Mouse (Mus musculus) natural killer cell, adult 2 months (primary cell): ENCODE results near the gene Wfdc1.
A peak's percentile ranks its signal among the peaks of the same experiment; 100 is the strongest.

Experiments
- DNase-seq, 2 experiments: peaks; one replicate each; pipeline ENCODE4 v3.0.0; 2022; ENCODE audit warnings: low spot score in 2 of 2

Gene Wfdc1

GRCm38 (mm10) chr8:119691989-119692388 lies 25.8 kb downstream of the Wfdc1 start:
- DNase-seq = no peak

DNA sequence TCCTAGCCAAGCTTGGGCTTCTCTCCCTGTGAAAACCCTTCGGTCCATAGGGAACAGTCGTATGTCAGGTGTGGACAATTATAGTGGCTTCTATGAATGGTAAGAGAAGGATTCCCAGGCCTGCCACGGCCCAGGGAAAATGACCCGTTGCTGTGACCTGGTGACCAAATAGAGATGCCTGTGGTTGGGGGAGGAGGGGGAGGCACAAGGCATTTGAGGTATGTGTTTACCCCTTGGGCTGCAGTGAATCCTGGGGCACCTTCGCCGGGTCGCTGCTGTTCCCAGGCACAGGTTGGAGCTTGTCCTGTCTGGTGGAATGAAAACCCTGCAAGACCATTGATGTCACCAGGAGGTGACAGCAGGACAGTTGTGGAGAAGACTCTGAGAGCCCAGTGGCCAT lies 28.5 kb downstream of the Wfdc1 start:
- no peak for DNase-seq

DNA sequence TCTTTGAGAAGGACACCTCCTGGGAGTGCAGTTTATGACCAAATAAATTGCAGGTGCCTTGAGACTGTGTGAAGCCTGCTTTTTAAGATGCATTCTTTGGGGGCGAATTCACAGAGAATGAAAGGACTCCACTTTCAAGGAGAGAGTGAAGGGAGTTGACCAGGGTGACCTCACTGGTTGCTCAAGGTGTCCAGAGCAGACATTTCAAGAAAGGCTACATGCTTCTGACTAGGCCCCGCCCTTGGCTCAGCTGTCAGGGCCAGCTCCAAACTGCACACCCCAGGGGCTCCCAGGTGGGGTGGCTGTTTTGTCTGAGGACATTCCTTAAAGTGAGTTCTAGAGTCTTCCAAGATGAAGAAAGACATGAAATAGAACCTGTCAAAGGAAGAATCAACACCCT lies 31.0 kb downstream of the Wfdc1 start:
- no peak for DNase-seq

DNA sequence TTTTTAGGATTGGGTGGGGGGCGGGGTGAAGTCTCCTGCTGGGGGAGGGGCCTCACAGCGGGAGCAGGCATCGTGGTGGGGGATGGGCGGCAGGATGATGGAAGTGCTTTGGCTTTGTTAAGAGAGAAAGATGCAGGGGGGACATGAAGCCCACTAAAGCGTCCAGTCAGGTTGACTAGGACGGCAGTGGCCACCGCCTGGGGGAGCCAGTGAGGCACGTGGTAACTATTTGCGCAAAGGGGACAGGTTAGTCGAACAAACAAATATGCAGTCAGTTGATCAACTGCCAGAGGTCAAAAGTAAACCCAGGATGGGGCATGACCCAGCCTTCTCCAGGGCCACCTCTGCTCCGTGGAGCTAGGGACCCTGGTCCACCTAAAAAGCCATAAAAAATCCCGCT lies 32.8 kb downstream of the Wfdc1 start:
- peak; percentile 43 to 58 for DNase-seq

GRCm38 (mm10) chr8:119699549-119700134 lies 33.5 kb downstream of the Wfdc1 start, which contains the start of gene Atp2c2:
TSS of gene Atp2c2 (plus strand) at chr8:119700009.
- DNase-seq = no peak

GRCm38 (mm10) chr8:119702965-119703364 lies 36.8 kb downstream of the Wfdc1 start:
- DNase-seq = no peak

DNA sequence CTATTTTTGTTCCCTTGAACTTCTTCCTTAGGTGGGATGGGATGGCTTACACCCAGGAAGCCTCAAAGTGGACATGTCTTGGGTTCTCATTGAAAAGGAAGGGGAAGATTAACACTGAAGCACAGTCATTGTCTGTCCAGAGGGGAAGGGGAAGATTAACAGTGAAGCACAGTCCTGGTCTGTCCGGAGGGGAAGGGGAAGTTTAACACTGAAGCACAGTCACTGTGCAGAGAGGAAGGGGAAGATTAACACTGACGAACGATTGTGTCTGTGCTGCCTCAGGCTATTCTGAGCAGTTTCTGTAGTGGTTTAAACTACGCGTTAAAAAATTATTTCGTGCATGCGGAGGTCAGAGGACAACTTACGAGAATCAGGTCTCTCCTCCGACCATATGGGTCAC lies 41.0 kb downstream of the Wfdc1 start:
- DNase-seq = no peak

- no peak for DNase-seq
Measured at GRCm38 (mm10) chr8:119708471-119708870, 42.3 kb downstream of the Wfdc1 start.

DNA sequence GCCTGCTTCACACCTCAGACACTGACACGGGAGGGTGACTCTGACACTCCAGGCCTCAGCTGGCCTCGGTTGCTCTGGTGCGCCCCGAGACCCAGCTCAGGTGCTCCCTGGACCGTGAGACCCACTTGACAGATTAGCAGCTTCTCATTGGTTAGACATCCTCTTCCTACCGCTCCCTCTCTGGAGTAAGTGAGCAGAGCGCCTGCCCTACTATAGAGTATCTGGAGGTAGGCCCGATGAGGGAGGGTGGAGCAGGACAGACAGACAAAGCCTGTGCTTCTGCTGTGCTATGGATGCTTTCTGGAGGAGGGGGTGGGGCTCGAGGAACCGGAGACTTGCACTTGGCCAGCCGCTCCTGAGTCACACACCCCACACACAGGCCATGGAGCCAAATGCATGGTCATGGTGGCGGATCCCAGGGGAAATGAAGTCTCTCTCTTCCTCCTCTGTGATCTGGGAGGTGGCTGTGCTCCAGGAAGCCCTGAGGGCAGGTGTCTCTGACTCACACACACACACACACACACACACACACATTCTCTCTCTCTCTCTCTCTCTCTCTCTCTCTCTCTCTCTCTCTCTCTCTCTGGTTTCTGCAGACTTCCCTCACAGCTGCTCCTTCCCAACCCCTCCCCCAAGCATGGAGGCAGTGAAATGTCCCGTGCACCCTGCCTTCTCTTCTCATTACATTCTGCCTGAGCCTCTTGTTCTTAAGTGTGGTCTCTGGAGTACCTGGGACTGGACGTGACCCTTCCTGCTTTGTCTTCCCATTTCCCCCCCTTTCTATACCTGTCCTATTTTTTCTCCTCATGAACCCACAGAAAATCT lies 42.9 kb downstream of the Wfdc1 start:
- DNase-seq = no peak

GRCm38 (mm10) chr8:119709703-119710093 lies 43.5 kb downstream of the Wfdc1 start:
- DNase-seq = no peak

DNA sequence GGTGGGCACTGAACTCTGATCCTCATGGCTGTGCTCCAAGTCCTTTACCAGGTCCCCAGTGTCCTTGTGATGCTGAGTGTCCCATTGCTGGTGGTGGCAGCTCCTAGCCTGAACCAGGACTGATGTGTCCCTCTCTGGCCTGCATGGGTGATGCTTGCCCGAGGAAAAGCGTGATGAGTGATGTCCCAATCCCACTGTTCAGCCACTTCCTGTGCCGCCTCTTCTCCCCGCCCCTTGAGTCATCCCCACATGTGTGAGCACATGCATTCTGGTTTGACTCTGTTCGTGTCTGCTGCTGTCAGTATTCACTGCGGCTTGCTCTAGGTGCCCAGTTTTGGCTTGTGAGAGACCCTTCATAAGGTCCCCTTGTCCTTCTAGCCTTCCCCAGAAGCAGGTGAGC lies 46.1 kb downstream of the Wfdc1 start:
- DNase-seq = no peak

GRCm38 (mm10) chr8:119713421-119713820 lies 47.3 kb downstream of the Wfdc1 start:
- no peak for DNase-seq

GRCm38 (mm10) chr8:119715221-119715620 lies 49.1 kb downstream of the Wfdc1 start:
- DNase-seq = no peak

GRCm38 (mm10) chr8:119716730-119717299 lies 50.6 kb downstream of the Wfdc1 start:
- DNase-seq = no peak

- peak; percentile 15 to 39 for DNase-seq
Measured at GRCm38 (mm10) chr8:119717765-119718164, 51.6 kb downstream of the Wfdc1 start.

GRCm38 (mm10) chr8:119719011-119719501 lies 52.9 kb downstream of the Wfdc1 start:
- DNase-seq = no peak

- DNase-seq = no peak
Measured at GRCm38 (mm10) chr8:119722348-119722747, 56.2 kb downstream of the Wfdc1 start.

DNA sequence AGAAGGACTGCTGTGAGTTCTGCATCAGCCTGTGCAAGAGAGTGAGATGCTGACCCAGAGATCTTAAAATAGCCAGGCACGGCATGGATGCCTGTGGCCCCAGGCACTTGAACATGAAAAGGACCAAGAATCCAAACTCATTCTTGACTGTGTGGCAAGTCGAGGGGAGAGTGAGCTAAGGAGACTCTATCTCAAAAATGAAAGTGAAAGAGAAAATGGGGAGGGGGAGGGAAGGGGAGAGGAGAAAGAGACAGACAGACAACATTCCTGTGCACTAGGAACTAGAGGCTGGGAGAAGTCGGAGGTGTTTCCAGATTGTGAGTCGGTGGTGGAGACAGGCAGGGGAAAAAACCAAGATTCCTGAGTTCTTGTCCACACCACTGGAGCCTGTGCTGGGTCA lies 57.5 kb downstream of the Wfdc1 start:
- no peak for DNase-seq

- no peak for DNase-seq
Measured at GRCm38 (mm10) chr8:119724596-119724995, 58.4 kb downstream of the Wfdc1 start.

- no peak for DNase-seq
Measured at GRCm38 (mm10) chr8:119727093-119727492, 60.9 kb downstream of the Wfdc1 start.

- no peak for DNase-seq
Measured at GRCm38 (mm10) chr8:119728351-119728895, 62.3 kb downstream of the Wfdc1 start.

- DNase-seq = no peak
Measured at GRCm38 (mm10) chr8:119732072-119732471, 65.9 kb downstream of the Wfdc1 start.
